Mouse (Mus musculus) liver, embryonic 16.5 days (tissue): ENCODE data around the gene Grb14. TPM values are rescaled to one million over a fixed set of nuclear protein-coding genes. Genes with fewer than 3 reads are reported as not detected.

ENCODE experiments used
- polyA plus RNA-seq: library from polyadenylated mRNA; unstranded; fragments of >200 nt; fragmentation: Nextera tagmentation; extraction: Ambion mirVana; gene quantifications from 2 replicates; pipeline ENCODE4 v1.2.1, GENCODE M21; 2015

Gene Grb14
- polyA plus RNA-seq, 1 experiment from 2014 or later, result 11.0 TPM

Other genes starting within 250 kb of the Grb14 start
- gene Cobll1, start 214.4 kb upstream of the Grb14 start, polyA plus RNA-seq, result 4.9 and 6.1 TPM in 2 replicates